Mouse (Mus musculus) G1E (cell line): ENCODE data around the gene Cdkn1b. TPM values are rescaled to one million over a fixed set of nuclear protein-coding genes. Genes with fewer than 3 reads are reported as not detected.

Experiments
- ATAC-seq: 2 replicates; pipeline ENCODE4 v1.8.0; 2016; ENCODE audit warnings: mild to moderate bottlenecking; ENCODE audit not compliant: insufficient number of reproducible peaks, poor library complexity, low FRiP score, severe bottlenecking; ENCODE audit errors: extremely low read depth
- DNase-seq: peaks from one replicate; pipeline ENCODE4 v3.0.0; 2012; ENCODE audit warnings: low spot score
- H3K27me3 ChIP-seq: 2 replicates; pipeline ENCODE4 v1.6.1; 2012; ENCODE audit warnings: mild to moderate bottlenecking, low read length, inconsistent platforms; ENCODE audit not compliant: insufficient read depth
- H3K36me3 ChIP-seq: replicated peaks from 2 replicates; pipeline ENCODE3; 2012; ENCODE audit warnings: mild to moderate bottlenecking, inconsistent platforms
- H3K4me1 ChIP-seq: 2 replicates; pipeline ENCODE4 v1.6.1; 2012; ENCODE audit warnings: low read depth, low read length, inconsistent platforms, mixed read lengths; ENCODE audit not compliant: insufficient read depth
- H3K4me3 ChIP-seq: 2 replicates; pipeline ENCODE4 v1.5.1; 2012; ENCODE audit warnings: low read depth, mild to moderate bottlenecking, inconsistent platforms, low read length, moderate library complexity, mixed read lengths
- H3K9me3 ChIP-seq: replicated peaks from 2 replicates; pipeline ENCODE4 v1.6.1; 2012; ENCODE audit warnings: inconsistent platforms
- CTCF ChIP-seq: IDR thresholded peaks from 2 replicates; pipeline ENCODE4 v1.5.1; 2012; ENCODE audit warnings: low read depth, low read length, inconsistent platforms, mixed read lengths
- GATA1 ChIP-seq: IDR thresholded peaks from 2 replicates; pipeline ENCODE4 v1.6.1; 2012; ENCODE audit warnings: borderline replicate concordance, low read length, inconsistent platforms, mixed read lengths
- GATA2 ChIP-seq: IDR thresholded peaks from 2 replicates; pipeline ENCODE4 v1.6.1; 2012; ENCODE audit warnings: low read depth, low read length, inconsistent platforms, borderline replicate concordance
- POLR2AphosphoS5 ChIP-seq: IDR thresholded peaks from 2 replicates; pipeline ENCODE4 v1.6.1; 2012; ENCODE audit warnings: low read depth, low read length, inconsistent platforms; ENCODE audit not compliant: insufficient replicate concordance
- TAL1 ChIP-seq: conservative IDR thresholded peaks from 2 replicates; pipeline ENCODE4 v1.6.1; 2012; ENCODE audit warnings: low read depth, low read length, inconsistent platforms, mixed read lengths
- polyA plus RNA-seq: library from polyadenylated mRNA; stranded (reverse); fragments of >175 nt; gene quantifications from 2 replicates; pipeline ENCODE4 v1.2.3, GENCODE M21; 2012
- total RNA-seq, 2 experiments: library from RNA; stranded (forward) in 1 of 2; stranded (reverse) in 1 of 2; fragments of 200-1000 nt in 1 of 2; fragments of >200 nt in 1 of 2; fragmentation: Nextera tagmentation in 1 of 2; gene quantifications; 2 replicates each; pipeline ENCODE4 v1.2.3; 2014 to 2017

Cdkn1b gene
- total RNA-seq (2014; fragmentation: Nextera tagmentation) = 88.0 and 88.8 TPM in 2 replicates
- total RNA-seq (2017) = 79.3 and 87.1 TPM in 2 replicates
- 34.6 and 34.8 TPM in 2 replicates for polyA plus RNA-seq

- Histone ChIP-seq H3K4me3 (peak within 1 kb of the TSS; percentile 85), H3K36me3 (peaks cover 14% of the 10 kb centered on the region), H3K9me3 (no peaks in the 10 kb centered on the region), H3K4me1 (peaks cover 58% of the 10 kb centered on the region), H3K27me3 (no peaks in the 10 kb centered on the region)
- TF ChIP-seq TAL1 (no peak), GATA2 (no peak), POLR2AphosphoS5 (no peak), CTCF (no peak), GATA1 (no peak)
- peak; percentile 72 for ATAC-seq
- DNase-seq = peak; percentile 94
These were observed at the start of gene Cdkn1b for GRCm38 (mm10) chr6:134920190-134921013. TSS of gene Cdkn1b (plus strand) at chr6:134920401.

GRCm38 (mm10) chr6:134870887-134871286 is 49.3 kb upstream of the Cdkn1b start:
- H3K4me1 ChIP-seq = no peaks in the 10 kb centered on the region; the same call in 1 of the 2 replicates
- peaks cover 27% of the 10 kb centered on the region for H3K36me3 ChIP-seq
- H3K27me3 ChIP-seq = no peaks in the 10 kb centered on the region
- ATAC-seq (no peak), DNase-seq (no peak)
- H3K9me3 ChIP-seq = no peaks in the 10 kb centered on the region
- no peak overlapping the region for H3K4me3 ChIP-seq
- no peak for TF ChIP-seq GATA2
- TF ChIP-seq POLR2AphosphoS5 = no peak
- TF ChIP-seq CTCF = no peak
- TF ChIP-seq TAL1 = no peak
- TF ChIP-seq GATA1 = no peak

- peaks cover 37% of the 10 kb centered on the region for H3K36me3 ChIP-seq
- DNase-seq (no peak), ATAC-seq (no peak)
- TF ChIP-seq GATA1 = no peak
- TF ChIP-seq GATA2 = no peak
- no peak for TF ChIP-seq CTCF
- no peak for TF ChIP-seq TAL1
- no peak for TF ChIP-seq POLR2AphosphoS5
- no peaks in the 10 kb centered on the region for H3K9me3 ChIP-seq
- H3K4me1 ChIP-seq = no peaks in the 10 kb centered on the region; the same call in 1 of the 2 replicates
- H3K4me3 ChIP-seq = no peak overlapping the region
- H3K27me3 ChIP-seq = no peaks in the 10 kb centered on the region
These were observed 48.0 kb upstream of the Cdkn1b start for GRCm38 (mm10) chr6:134872236-134872635.

- peaks cover 33% of the 10 kb centered on the region for H3K36me3 ChIP-seq
- H3K9me3 ChIP-seq = no peaks in the 10 kb centered on the region
- no peak for ATAC-seq
- H3K27me3 ChIP-seq = no peaks in the 10 kb centered on the region
- no peak overlapping the region for H3K4me3 ChIP-seq
- DNase-seq = no peak
- no peaks in the 10 kb centered on the region; the same call in 1 of the 2 replicates for H3K4me1 ChIP-seq
- TF ChIP-seq POLR2AphosphoS5 (no peak), TAL1 (no peak), GATA2 (no peak), GATA1 (no peak), CTCF (no peak)
These were observed 47.2 kb upstream of the Cdkn1b start for GRCm38 (mm10) chr6:134873018-134873417.

- H3K36me3 ChIP-seq = peaks cover 24% of the 10 kb centered on the region
- ATAC-seq (peak; percentile 54; the same call in 1 of the 2 replicates), DNase-seq (no peak)
- no peak for TF ChIP-seq TAL1
- TF ChIP-seq POLR2AphosphoS5 = no peak
- no peak for TF ChIP-seq GATA1
- TF ChIP-seq CTCF = no peak
- TF ChIP-seq GATA2 = no peak
- H3K4me1 ChIP-seq = no peaks in the 10 kb centered on the region
- H3K27me3 ChIP-seq = no peaks in the 10 kb centered on the region
- no peaks in the 10 kb centered on the region for H3K9me3 ChIP-seq
- H3K4me3 ChIP-seq = no peak overlapping the region
These were observed 43.4 kb upstream of the Cdkn1b start for GRCm38 (mm10) chr6:134876795-134877194.

GRCm38 (mm10) chr6:134877276-134877675 is 42.9 kb upstream of the Cdkn1b start:
- Histone ChIP-seq H3K4me1 (no peaks in the 10 kb centered on the region), H3K9me3 (no peaks in the 10 kb centered on the region), H3K4me3 (no peak overlapping the region), H3K36me3 (peaks cover 29% of the 10 kb centered on the region), H3K27me3 (no peaks in the 10 kb centered on the region)
- ATAC-seq (no peak), DNase-seq (no peak)
- TF ChIP-seq GATA2 (no peak), CTCF (no peak), TAL1 (no peak), POLR2AphosphoS5 (no peak), GATA1 (no peak)
